Comparison of ENCODE assay signal across 10 mouse cellular contexts in the genomic region with DNA sequence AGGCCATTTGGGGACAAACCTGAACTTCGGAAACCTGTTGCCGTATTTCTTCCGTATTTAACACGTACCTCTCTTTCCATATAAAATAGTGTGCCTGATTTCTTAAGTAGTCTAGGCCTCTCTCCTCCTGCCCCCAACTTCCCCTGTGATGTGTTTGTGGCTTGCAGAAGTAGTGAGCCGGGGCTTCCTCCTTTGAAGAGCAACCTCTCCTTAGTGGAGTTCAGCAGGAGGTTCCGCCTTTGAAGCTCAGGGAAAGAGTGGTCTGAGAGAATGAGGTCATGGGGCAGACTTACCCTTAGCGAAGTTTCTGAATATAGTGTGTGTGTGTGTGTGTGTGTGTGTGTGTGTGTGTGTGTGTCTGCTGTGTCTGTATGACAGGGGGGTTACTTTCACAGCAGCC. TPM values are rescaled to one million over a fixed set of nuclear protein-coding genes. Genes with fewer than 3 reads are reported as not detected.
DNase-seq lines count a peak whose midpoint lies in the region; ATAC-seq lines count a peak whose summit lies in the region.
"Had no signal": no experiment of that assay in that cellular context is flagged by ENCODE, and none has a peak within 500 bp of the region (broad histone marks: within the 10 kb centered on the region; RNA-seq: fewer than 3 reads in every experiment).

No protein-coding gene starts in this region.

- 63% methylated on average over 7 of the region's 7 CpGs for WGBS in forebrain, embryonic 13.5 days
- WGBS in forebrain, embryonic 11.5 days = 74% methylated on average over 7 of the region's 7 CpGs

- H3K9me3 ChIP-seq in forebrain, embryonic 13.5 days (replicated peaks) = no peaks in the 10 kb centered on the region
- no peaks in the 10 kb centered on the region for H3K9me3 ChIP-seq in forebrain, embryonic 11.5 days (ENCODE audit: control insufficient read depth, low read length)

- ATAC-seq in forebrain, embryonic 13.5 days = peak; percentile 38; the same call in 1 of the 2 replicates
- ATAC-seq in forebrain, embryonic 11.5 days (replicated peaks; ENCODE audit: low FRiP score) = no peak
- peak; percentile 93 for ATAC-seq in megakaryocyte progenitor cell, adult 5-6 weeks (replicated peaks; ENCODE audit: poor library complexity)

- no peaks in the 10 kb centered on the region for H3K27me3 ChIP-seq in forebrain, embryonic 13.5 days
- no peaks in the 10 kb centered on the region for H3K27me3 ChIP-seq in forebrain, embryonic 11.5 days (ENCODE audit: control insufficient read depth, insufficient read depth, low read length)

- peaks cover 79% of the 10 kb centered on the region for H3K36me3 ChIP-seq in forebrain, embryonic 13.5 days (ENCODE audit: poor library complexity, severe bottlenecking)
- peaks cover 3% of the 10 kb centered on the region; the same call in 1 of the 2 replicates for H3K36me3 ChIP-seq in forebrain, embryonic 11.5 days (ENCODE audit: control insufficient read depth, insufficient read depth, low read length)

- H3K27ac ChIP-seq in forebrain, embryonic 13.5 days = no peak overlapping the region; the same call in 1 of the 2 replicates
- H3K27ac ChIP-seq in forebrain, embryonic 11.5 days (ENCODE audit: low read depth, low read length) = no peak overlapping the region

- H3K9ac ChIP-seq in forebrain, embryonic 13.5 days = no peak overlapping the region
- no peak overlapping the region for H3K9ac ChIP-seq in forebrain, embryonic 11.5 days (ENCODE audit: low read length)

- DNase-seq in forebrain, embryonic 11.5 days (ENCODE audit: low spot score) = no peak
- DNase-seq in spleen, postnatal 36 days (ENCODE audit: low spot score in 2 of 2) = peak; percentile 52 to 66
- DNase-seq in spleen, postnatal 14 days (ENCODE audit: low spot score in 2 of 2) = no peak
- no peak for DNase-seq in cerebellum, adult 8-10 months
- DNase-seq in left cerebral cortex, postnatal 14 days (ENCODE audit: low spot score in 2 of 2) = no peak
- DNase-seq in urinary bladder, postnatal 4 days (ENCODE audit: low spot score in 2 of 2) = no peak
- DNase-seq: heart, postnatal 10 days had no signal

- H3K4me1 ChIP-seq in forebrain, embryonic 13.5 days = no peaks in the 10 kb centered on the region
- no peaks in the 10 kb centered on the region for H3K4me1 ChIP-seq in forebrain, embryonic 11.5 days (replicated peaks; ENCODE audit: control insufficient read depth, insufficient read depth, low read length)

- H3K4me2 ChIP-seq in forebrain, embryonic 13.5 days = no peak overlapping the region
- H3K4me2 ChIP-seq in forebrain, embryonic 11.5 days (ENCODE audit: low read depth, low read length, severe bottlenecking) = no peak overlapping the region

- intact Hi-C loops in left cerebral cortex, postnatal 14 days (cut with DNase I) = no loop called here

- H3K4me3 ChIP-seq in forebrain, embryonic 13.5 days = no peak overlapping the region
- no peak overlapping the region for H3K4me3 ChIP-seq in forebrain, embryonic 11.5 days (ENCODE audit: low read depth, low read length)

RNA-seq across cellular contexts. Expression of a gene that starts 43.2 kb away (rescaled TPM):
- not detected in 2 replicates for polyA plus RNA-seq in forebrain, embryonic 13.5 days (2015; fragmentation: Nextera tagmentation; extraction: Ambion mirVana)
- not detected in 2 replicates for polyA plus RNA-seq in forebrain, embryonic 11.5 days (2014; fragmentation: Nextera tagmentation; extraction: Ambion mirVana)
- not detected in 2 replicates for total RNA-seq in megakaryocyte progenitor cell, adult 5-6 weeks (2015)
- not detected in 2 replicates for total RNA-seq in megakaryocyte progenitor cell, adult 5-6 weeks (2017)
- not detected for total RNA-seq in left cerebral cortex, postnatal 14 days (2021)
- total RNA-seq: heart, postnatal 10 days had no signal
- polyA plus RNA-seq: neural tube, embryonic 14.5 days had no signal

Comparison
In these comparisons a context has a peak if more than half of its experiments do, and no peak if none do; other contexts are left out.
1. DNase-seq: peak in spleen, postnatal 36 days (2 of 2); none in forebrain, embryonic 11.5 days (single experiment), spleen, postnatal 14 days (0 of 2), cerebellum, adult 8-10 months (single experiment), left cerebral cortex, postnatal 14 days (0 of 2) and urinary bladder, postnatal 4 days (0 of 2).